In genomic region chr11:76610948-76611347, GRCm38 (mm10) we compare ENCODE assay signal across 20 mouse cellular contexts. TPM values are rescaled to one million over a fixed set of nuclear protein-coding genes. Genes with fewer than 3 reads are reported as not detected.
DNase-seq lines count a peak whose midpoint lies in the region; ATAC-seq and TF ChIP-seq lines count a peak whose summit lies in the region.
"Had no signal": no experiment of that assay in that cellular context is flagged by ENCODE, and none has a peak within 500 bp of the region (broad histone marks: within the 10 kb centered on the region; RNA-seq: fewer than 3 reads in every experiment).

No protein-coding gene starts in this region.

- TF ChIP-seq POLR2A in CH12.LX (IDR thresholded peaks at IDR 0.05; ENCODE audit: low read depth, low read length): no peak
- TF ChIP-seq POLR2A in bone marrow macrophage, adult 2 months (IDR thresholded peaks at IDR 0.05; ENCODE audit: borderline replicate concordance, low read depth, low read length): no peak

- H3K79me2 ChIP-seq in CH12.LX (replicated peaks; ENCODE audit: control insufficient read depth, extremely low read depth, insufficient read depth, poor library complexity, severe bottlenecking): no peaks in the 10 kb centered on the region

- ATAC-seq in intestine, postnatal 0 days: no peak
- ATAC-seq: activated CD4-positive, CD25-positive, alpha-beta regulatory T cell, adult 4 months; CD4-positive, CD25-positive, alpha-beta regulatory T cell, adult 4 months; Patski had no signal

- H3K9ac ChIP-seq in CH12.LX (ENCODE audit: insufficient read depth, low read depth): no peak overlapping the region
- H3K9ac ChIP-seq in intestine, postnatal 0 days (ENCODE audit: low read depth, low read length): no peak overlapping the region

- no peak overlapping the region for H3K4me3 ChIP-seq in CH12.LX (replicated peaks in 1 of 3; ENCODE audit: low read depth in 2 of 3, low read length in 2 of 3, poor library complexity in 1 of 3)
- no peak overlapping the region for H3K4me3 ChIP-seq in bone marrow macrophage, adult 2 months (ENCODE audit: insufficient read depth, low read length)
- H3K4me3 ChIP-seq in intestine, postnatal 0 days (ENCODE audit: low read depth, low read length): no peak overlapping the region

- H3K36me3 ChIP-seq in CH12.LX (replicated peaks in 1 of 2; ENCODE audit: control insufficient read depth in 1 of 2, insufficient read depth in 1 of 2, low read length in 1 of 2): no peaks in the 10 kb centered on the region
- H3K36me3 ChIP-seq in intestine, postnatal 0 days (ENCODE audit: control insufficient read depth, insufficient read depth): no peaks in the 10 kb centered on the region
- H3K36me3 ChIP-seq: G1E had no signal

- no peak for TF ChIP-seq CTCF in CH12.LX (conservative IDR thresholded peaks at IDR 0.05 in 1 of 2, IDR thresholded peaks at IDR 0.05 in 1 of 2; ENCODE audit: low read depth in 2 of 2, low read length in 2 of 2)
- no peak for TF ChIP-seq CTCF in bone marrow macrophage, adult 2 months (IDR thresholded peaks at IDR 0.05; ENCODE audit: low read depth, low read length)
- no peak for TF ChIP-seq CTCF in intestine, postnatal 0 days (IDR thresholded peaks at IDR 0.05; ENCODE audit: low read depth)

- TF ChIP-seq EP300 in CH12.LX (IDR thresholded peaks at IDR 0.05; ENCODE audit: low read length): no peak

- peaks cover 11 to 37% of the 10 kb centered on the region in 2 experiments; a peak in 3 of 4 replicates for H3K4me1 ChIP-seq in CH12.LX (ENCODE audit: control insufficient read depth in 1 of 2, insufficient read depth in 2 of 2)
- peaks cover 54% of the 10 kb centered on the region for H3K4me1 ChIP-seq in bone marrow macrophage, adult 2 months (ENCODE audit: control insufficient read depth, insufficient read depth, low read length)
- no peaks in the 10 kb centered on the region for H3K4me1 ChIP-seq in intestine, postnatal 0 days (replicated peaks; ENCODE audit: control insufficient read depth, insufficient read depth, low read length)

- no peak for TF ChIP-seq RAD21 in CH12.LX (IDR thresholded peaks at IDR 0.05; ENCODE audit: low read depth, low read length)

- DNase-seq in CH12.LX (ENCODE audit: extremely low read depth) (no peak), liver (no peak)
- DNase-seq: adrenal gland, adult 2 months; adrenal gland, adult 8-10 months; adrenal gland, postnatal 10 days; adrenal gland, postnatal 14 days; adrenal gland, postnatal 25 days; adrenal gland, postnatal 36 days; B cell, adult 2 months; cerebellum, adult 11 months; cerebellum, adult 11-12 months; cerebellum, adult 18-20 months; cerebellum, adult 2 months; cerebellum, adult 8-10 months had no signal

- peaks cover 16% of the 10 kb centered on the region for H3K27me3 ChIP-seq in CH12.LX (replicated peaks)
- H3K27me3 ChIP-seq in intestine, postnatal 0 days (replicated peaks; ENCODE audit: control insufficient read depth, insufficient read depth, low read length): no peaks in the 10 kb centered on the region
- H3K27me3 ChIP-seq: Patski had no signal

- H3K4me2 ChIP-seq in CH12.LX (ENCODE audit: insufficient read depth, low read depth, poor library complexity, severe bottlenecking): no peak overlapping the region
- no peak overlapping the region for H3K4me2 ChIP-seq in intestine, postnatal 0 days (replicated peaks; ENCODE audit: low read depth)

- dilution Hi-C loops in CH12.LX (cut with MboI; ENCODE audit: extremely low pct_ligation_motif_present, extremely low pct_unique_long_range_greater_than_20kb, low sequenced_read_pairs): no loop called here

- in situ Hi-C loops in CH12.LX (cut with MboI; ENCODE audit: low pct_ligation_motif_present, low pct_unique_long_range_greater_than_20kb, low sequenced_read_pairs): no loop called here

- H3K9me3 ChIP-seq in CH12.LX (replicated peaks; ENCODE audit: low read length): peaks cover 6% of the 10 kb centered on the region
- H3K9me3 ChIP-seq in intestine, postnatal 0 days (ENCODE audit: control insufficient read depth): no peaks in the 10 kb centered on the region
- H3K9me3 ChIP-seq: G1E had no signal

- H3K27ac ChIP-seq in CH12.LX (ENCODE audit: insufficient read depth, low read depth): no peak overlapping the region
- peak overlapping the region; percentile 47 for H3K27ac ChIP-seq in bone marrow macrophage, adult 2 months (ENCODE audit: insufficient read depth, low read depth, low read length)
- no peak overlapping the region for H3K27ac ChIP-seq in intestine, postnatal 0 days (ENCODE audit: low read depth, low read length)

TF ChIP-seq in CH12.LX, 34 proteins besides CTCF, POLR2A, EP300 and RAD21:
- TF ChIP-seq MEF2A (IDR thresholded peaks at IDR 0.05; ENCODE audit: borderline replicate concordance, low read depth, low read length) (no peak), ZNF384 (IDR thresholded peaks at IDR 0.05; ENCODE audit: low read depth, low read length) (peak; percentile 93), RCOR1 (conservative IDR thresholded peaks at IDR 0.05; ENCODE audit: low read depth, low read length) (no peak), MYC (IDR thresholded peaks at IDR 0.05; ENCODE audit: low read depth, low read length) (peak; percentile 50; the same call in 1 of the 2 replicates), UBTF (IDR thresholded peaks at IDR 0.05; ENCODE audit: low read depth, low read length) (no peak), SIN3A (IDR thresholded peaks at IDR 0.05; ENCODE audit: low read length) (0 out of 2 replicates have a peak, but pooled peaks have one; percentile 33)

RNA-seq across cellular contexts. Expression of gene Abr, which starts 11.2 kb away (rescaled TPM):
- total RNA-seq in CH12.LX (2012; rRNA removed) (37.4 and 38.5 TPM in 2 replicates), CH12.LX (2014; rRNA removed) (21.0 and 21.4 TPM in 2 replicates)
- polyA plus RNA-seq in CH12.LX (2012; ENCODE audit: insufficient read length, low read depth): 41.4 and 49.5 TPM in 2 replicates
- polyA plus RNA-seq in bone marrow macrophage, adult 2 months (2012; ENCODE audit: insufficient read depth, insufficient read length, missing spikeins): 145 and 158 TPM in 2 replicates
- polyA plus RNA-seq in intestine, postnatal 0 days (2015; fragmentation: Nextera tagmentation; extraction: Ambion mirVana): 32.3 and 35.0 TPM in 2 replicates
- polyA plus RNA-seq: G1E had no signal
